Mouse (Mus musculus) T-helper 1 cell (primary cell): ENCODE results near the gene Tpst2.
"Not testable (repeated sequence)": the region's sequence is repeated elsewhere in the genome, so short reads cannot be mapped to it uniquely, and the experiment has no call there.

Experiments used
- in situ Hi-C: fragments of 300-600 bp; cut with MboI, MseI; formaldehyde crosslinking; loops from one replicate; pipeline ENCODE4 v1.15.1; 2025; ENCODE audit warnings: high pct_unique_total_duplicates

Gene Tpst2

DNA sequence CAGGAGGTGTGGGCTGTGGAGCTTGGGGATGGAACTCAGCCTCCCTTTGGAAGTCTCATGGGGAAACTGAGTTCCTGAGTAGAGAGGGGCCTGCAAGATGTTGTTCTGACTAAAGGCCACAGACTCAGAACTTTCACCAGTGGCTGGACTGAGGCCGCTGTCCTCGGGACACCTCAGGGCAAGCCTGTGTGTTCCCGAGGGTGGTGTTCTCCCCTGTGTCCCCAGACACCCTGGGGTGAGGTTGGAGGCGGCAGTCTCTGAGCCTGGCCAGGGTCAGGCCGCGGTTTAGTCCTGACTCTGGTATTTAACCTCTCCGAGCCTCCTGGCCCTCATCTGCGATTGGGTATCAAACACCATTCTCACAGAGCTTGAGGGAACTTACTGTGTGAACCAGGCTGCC is 19.1 kb downstream of the Tpst2 start:
- in situ Hi-C loops, result no loop called here

DNA sequence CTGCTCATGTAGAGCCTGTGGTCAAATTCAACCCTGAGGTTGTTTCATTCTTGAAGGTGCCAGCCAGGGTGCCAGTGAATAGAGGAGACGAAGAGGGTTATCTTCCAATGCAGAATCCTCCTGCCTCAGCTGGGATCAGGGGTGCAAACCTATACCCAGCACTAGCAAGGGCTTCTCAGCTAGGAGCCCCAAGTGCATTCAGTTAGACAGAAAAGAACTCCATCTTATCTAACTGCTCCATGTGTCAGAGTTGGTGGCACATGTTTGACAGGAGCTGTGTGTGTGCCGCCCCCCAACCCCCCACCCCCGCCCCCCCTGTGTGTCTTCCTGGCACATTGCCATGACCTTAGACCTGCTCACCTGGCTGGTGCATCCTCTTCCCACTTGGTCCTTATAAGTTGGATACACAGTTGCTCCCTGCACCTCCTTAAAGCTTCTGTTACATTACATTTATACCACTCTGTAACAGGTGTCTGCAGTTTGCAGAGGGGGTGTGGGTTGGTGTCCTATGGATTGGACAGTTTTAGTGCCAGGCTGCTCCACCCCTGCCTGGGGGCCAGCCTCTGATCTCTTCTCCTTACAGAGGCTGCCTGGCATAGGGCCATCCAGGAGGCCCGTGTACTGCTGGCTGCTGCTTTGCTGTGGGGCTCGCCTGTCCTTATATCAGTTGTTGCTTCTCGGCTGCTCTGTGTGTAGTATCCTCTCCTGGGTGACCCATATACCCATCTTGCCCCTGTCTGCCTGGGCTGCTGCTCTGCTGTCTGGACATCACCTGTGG is 20.1 kb downstream of the Tpst2 start:
- in situ Hi-C loops, result no loop called here

DNA sequence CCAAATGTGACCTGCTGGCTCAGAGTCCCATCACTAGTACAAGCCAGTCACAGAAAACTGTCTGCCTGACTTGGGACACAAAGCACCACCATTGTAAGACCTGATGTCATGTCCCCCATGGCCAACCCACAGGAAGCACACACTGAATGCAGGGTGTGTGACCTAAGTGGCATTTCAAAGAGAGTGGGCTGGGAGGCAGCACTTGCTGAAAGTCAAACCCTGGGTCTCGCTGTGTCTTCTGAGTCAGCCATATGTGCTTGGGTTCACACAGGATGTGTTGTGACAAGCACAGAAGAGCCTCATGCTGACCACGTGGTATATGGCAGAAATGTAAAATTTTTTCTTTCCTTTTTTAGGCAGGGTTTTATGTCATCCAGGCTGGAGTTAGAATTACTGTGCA is 20.8 kb downstream of the Tpst2 start:
- in situ Hi-C loops, result no loop called here

DNA sequence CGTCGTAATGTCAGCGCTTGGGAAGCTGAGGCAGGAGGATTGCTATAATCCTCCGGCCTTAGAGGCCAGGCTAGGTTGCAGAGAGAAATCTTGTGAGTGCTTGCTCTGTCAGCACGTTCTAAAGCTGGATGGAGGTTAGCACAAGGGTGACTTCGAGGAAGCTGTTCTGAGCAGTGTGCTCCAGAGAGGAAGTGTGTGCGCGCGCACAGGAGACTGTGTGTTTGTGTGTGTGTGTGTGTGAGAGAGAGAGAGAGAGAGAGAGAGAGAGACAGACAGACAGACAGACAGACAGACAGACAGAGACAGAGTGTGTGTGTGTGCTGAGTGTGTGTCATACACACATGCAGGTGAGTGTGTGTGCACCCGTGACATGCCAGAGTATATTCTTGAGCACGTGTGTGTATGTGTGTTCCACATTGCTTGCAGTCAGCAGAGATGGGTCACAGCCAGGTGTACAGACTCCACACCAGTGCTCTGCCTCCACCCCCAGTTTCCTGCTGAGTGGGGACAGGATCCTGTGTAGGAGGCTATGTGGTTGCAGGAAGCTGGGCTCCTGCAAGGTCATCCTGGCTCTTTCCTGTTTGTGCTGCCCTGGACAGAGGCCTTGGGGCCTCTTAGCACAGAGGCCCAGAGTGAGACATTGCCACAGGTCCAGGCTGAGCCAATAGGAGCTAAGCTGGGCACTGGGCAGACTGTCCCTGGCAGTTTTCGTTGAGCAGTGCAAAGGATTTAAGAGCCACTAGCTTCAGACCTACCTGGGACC is 21.9 kb downstream of the Tpst2 start:
- in situ Hi-C loops, result no loop called here

DNA sequence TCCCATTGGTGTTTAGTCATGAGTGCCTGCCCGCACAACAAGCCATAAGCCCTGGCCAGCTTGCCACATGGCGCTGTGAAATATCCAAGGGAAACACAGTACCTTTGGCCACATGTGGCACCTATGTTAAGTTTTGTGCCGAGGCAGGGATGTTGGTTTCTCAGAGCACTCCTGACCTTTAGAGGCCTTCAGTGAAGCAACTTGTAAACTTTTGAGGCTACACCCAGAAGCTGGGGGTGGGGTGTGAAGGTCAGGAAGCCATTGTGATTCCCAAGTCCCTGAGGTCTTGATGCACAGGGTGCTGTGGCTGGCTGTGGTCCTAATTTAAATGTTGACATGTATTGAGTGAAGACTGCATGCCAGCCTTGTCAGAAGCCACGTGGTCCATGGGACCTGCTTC is 22.9 kb downstream of the Tpst2 start:
- in situ Hi-C loops, result no loop called here

DNA sequence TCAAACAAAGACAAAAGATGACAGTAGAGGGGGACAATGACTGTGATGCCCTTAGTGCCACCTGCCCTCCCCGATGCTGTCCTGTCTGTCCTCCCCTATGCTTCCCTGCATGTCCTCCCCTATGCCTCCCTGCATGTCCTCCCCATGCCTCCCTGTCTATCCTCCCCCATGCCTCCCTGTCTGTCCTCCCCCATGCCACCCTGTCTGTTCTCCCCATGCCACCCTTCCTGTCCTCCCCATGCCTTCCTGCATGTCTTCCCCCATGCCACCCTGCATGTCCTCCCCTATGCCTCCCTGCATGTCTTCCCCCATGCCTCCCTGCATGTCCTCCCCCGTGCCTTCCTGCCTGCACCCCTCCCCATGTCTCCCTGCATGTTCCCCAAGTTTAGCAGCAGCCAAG is 23.6 kb downstream of the Tpst2 start:
- in situ Hi-C loops, result no loop called here

DNA sequence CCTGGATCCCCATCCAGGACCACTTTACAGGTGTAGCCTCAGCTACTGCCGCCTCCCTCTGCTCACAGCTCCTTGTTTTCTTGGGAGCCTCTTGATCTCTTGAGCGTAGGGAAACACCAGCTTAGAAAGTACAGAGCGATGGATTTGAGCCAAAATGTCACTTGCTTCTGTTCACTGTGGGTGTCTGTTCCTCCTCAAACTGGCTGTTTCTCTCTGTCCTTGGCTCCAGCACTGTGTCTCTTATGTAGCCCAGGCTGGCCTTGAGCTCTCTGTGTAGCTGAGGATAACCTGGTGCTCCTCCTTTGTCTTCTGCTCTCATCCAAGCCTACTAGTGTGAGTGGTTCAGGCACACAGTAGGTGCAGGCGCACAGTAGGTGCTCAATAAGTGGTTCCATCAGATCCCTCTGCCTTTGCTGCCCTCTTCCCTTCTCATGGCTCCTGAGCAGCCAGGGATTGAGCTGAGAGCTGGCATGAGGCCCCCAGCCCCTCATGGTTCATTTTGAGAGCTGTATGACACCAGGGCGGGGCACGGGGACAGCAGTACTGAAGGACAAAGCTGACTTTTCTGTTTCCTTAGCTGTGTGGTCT is 24.3 kb downstream of the Tpst2 start:
- in situ Hi-C loops, result no loop called here

DNA sequence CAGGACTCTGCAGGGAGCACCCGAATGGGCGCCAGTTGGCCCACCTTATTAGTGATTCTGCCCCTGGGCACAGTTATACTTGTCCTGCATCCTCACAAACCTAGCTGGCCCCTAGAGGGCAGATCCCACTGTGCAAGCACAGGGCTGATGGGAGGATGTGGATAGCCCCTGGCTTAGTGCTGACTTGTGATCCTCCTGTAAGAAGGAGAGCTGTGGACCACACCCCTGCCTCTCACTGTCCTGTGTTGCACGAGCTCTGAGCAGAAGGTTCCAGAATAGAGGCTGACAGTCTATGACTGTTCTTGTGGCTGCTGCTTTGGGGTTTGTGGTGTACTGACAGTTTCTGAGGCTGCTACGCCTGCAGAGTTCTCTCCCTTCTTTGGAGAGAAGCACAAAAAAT is 25.2 kb downstream of the Tpst2 start:
- in situ Hi-C loops, result no loop called here

DNA sequence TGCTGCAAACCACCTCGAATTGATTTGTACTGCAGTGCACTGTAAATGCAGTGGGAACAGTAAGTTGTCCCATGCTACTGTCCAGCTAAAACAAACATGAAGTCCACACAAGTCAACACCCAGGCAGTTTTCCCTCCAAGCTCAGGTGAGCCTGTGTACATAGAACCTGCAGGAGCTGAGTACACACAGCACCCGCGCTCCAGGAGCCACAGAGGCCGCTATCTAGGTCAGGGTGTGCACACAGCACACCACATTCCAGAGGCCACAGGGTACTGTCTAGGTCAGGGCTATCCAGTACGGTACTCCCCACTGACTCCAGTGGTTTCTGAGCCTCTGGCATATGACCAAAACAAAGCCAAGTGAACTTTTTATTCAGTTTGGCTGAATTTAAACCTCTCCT is 25.8 kb downstream of the Tpst2 start:
- in situ Hi-C loops, result no loop called here

DNA sequence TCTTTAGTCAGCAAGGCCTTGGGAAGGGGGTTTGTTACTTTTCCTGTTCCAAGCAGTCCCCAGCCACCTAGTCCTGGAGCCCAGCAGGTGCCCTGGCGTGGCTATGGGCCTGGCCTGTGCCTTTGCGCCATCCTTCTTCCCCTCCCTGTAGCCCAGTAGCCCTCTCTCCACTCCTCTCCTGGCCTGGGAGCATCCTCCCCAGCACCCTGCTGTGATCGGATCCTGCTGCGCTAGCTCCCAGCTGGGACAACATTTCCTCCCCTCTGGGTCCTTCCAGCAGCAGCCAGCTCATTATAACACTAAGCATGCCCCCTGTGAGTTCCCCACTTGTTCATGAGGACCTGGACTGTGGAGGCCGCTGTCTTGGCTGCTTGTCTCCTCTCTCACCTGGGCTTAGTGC is 29.4 kb downstream of the Tpst2 start:
- in situ Hi-C loops, result no loop called here

DNA sequence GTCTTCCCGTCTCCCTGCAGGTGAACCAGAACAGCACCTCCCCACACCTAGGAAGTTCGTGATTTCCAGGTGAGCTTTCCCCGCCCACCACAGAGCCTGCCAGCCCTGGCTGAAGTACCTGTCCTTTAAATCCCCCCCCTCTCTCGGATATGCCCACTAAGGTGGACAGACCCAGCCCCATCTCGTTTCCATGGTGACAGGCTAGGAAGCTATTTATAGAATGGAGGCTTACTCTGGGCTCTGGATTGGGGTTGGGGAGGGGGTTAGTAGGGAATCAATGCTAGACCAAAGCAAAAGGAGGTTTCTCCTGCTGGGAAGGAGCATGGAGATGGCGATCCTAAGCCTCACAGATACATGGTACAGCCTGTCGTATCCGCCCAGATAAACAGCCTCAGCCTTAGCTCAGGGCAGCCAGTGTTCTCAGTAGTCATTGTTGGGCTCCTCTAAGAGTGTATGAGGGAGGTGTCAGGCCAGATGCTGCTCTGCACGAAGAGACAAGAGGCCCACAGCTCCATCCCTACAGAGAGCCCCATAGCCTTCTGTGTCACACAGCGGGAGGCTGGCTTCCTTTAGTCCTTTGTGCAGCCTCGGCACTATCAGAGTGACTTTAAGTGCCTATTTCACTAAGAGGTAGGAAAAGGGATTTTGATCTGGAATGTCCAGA is 36.9 kb downstream of the Tpst2 start:
- in situ Hi-C loops, result no loop called here

DNA sequence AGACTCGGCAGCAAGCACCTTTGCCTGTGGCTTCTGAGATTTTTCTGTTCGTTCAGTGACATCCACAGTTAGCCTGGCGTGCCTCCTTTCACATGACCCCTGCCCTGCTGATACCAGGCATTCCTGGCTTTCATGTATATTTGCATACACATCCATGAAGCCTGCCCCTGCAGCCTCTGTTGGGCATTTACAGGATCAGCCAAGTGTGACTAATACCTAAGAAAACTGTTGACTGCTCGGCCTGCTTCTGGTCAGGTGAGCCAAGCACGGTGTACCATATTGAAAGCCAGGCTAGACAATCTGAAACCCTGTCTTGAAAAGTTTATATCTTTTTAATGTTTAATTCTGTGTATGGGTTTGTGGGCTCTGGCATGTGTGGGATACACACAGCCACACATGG is 40.0 kb downstream of the Tpst2 start:
- in situ Hi-C loops, result no loop called here

DNA sequence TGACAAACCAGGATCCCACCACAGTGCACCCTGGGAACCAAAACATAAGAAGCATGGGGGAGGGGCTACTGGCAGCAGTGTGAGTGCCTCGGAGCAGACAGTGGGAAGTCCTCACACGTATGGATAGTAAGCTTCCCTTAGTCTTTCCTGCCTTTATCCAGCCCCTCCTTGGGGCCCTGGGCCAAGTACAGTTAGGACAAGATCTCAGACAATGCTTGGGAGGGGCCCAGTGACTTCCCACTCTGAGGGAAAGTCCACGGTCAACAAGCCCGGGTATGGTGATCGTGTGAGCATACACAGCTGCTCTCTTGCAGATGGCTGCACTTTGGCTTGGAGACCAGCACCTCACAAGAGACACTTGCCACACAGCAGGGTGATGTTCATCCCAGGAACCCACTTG is 40.8 kb downstream of the Tpst2 start:
- in situ Hi-C loops, result no loop called here

DNA sequence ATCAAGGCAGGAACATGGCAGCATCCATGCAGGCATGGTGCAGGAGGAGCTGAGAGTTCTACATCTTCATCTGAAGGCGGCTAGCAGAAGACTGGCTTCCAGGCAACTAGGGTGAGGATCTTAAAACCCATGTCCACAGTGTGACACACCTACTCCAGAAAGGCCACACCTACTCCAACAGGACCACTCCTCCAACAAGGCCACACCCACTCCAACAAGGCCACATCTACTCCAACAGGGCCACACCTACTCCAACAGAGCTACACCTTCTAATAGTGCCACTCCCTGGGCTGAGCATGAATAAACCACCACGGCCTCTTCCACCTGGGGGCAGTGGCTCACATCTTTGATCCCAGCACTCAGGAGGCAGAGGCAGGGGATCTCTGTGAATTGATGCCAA is 42.9 kb downstream of the Tpst2 start:
- in situ Hi-C loops, result not testable (repeated sequence)

DNA sequence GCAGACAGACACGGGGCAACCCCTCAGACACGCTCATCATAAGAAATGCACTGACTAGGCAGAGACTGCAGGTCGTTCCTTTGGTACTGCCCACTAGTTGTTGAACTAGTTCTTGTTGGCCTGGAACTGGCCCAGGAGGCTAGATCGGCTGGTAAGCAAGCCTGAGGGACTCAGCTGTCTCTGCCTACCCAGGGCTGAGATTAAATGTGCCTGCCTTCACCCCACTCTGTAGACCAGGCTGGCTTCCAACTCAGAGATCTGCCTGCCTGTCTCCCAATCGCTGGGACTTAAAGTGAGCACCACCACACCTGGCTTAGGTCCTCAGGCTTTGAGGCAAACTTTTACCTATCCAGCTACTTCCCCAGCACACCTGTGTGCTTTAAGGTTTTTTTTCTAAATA is 43.9 kb downstream of the Tpst2 start:
- in situ Hi-C loops, result loop anchor here (10.0 kb wide), 1 partner anchor 1056 kb away; no protein-coding TSS in a partner anchor

DNA sequence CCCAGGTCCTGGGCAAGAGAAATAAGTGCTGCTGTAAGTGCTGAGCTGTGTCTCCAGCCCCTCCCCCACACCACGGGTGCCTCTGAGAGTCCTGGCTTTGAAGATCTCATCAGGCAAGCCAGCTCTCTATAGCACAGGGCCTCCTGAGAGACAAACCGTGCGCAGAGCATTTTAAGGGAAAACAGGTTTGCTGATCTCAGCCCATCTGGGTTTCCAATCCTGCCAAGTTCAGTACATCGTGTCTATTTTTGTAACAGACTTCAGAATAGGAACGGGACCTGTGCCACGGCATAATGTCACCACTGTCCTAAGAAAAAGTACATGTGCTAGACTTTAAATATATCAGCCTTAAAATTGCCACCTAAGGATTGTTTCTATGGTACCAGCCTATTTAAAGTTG is 44.4 kb downstream of the Tpst2 start:
- in situ Hi-C loops, result loop anchor here (10.0 kb wide), 1 partner anchor 1056 kb away; no protein-coding TSS in a partner anchor

DNA sequence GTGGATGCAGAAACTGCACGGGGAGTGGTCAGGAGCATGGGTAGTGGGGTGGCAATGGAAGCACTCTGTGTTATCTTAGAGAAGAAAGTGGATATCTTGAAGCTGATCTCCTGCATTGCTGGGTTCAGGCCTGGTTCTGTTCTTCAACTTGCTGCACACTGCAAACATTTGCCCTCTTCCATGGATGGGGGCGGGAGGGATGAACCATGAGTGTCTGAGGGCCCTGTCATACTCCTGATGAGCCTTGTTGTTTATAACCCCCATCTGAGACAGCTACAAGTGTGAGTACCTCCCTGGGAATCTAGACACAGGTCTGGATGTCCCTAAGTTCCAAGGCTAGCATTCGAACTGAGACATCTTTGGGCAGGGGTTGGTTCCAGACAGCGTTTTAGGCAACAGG is 44.9 kb downstream of the Tpst2 start:
- in situ Hi-C loops, result loop anchor here (10.0 kb wide), 1 partner anchor 1057 kb away; no protein-coding TSS in a partner anchor

DNA sequence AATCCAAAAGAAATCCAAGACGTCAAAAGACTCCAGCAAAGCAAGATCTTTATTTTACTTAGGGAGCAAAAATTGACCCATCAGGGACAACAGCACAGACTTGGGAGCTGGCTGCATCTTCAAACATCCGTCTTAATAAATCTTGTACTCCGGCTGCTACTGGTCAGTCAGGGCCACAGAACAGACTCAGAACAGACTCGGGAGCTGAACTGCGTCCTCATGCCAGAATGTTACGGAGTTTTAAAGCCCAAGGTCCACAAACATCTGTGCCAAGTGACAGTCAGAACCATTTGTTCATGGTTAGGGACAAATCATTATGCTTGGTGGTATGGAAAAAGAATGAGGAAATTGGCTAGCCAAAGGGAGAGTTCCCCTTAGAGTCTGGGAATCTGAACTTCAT is 46.8 kb downstream of the Tpst2 start:
- in situ Hi-C loops, result loop anchor here (10.0 kb wide), 1 partner anchor 1058 kb away; no protein-coding TSS in a partner anchor

DNA sequence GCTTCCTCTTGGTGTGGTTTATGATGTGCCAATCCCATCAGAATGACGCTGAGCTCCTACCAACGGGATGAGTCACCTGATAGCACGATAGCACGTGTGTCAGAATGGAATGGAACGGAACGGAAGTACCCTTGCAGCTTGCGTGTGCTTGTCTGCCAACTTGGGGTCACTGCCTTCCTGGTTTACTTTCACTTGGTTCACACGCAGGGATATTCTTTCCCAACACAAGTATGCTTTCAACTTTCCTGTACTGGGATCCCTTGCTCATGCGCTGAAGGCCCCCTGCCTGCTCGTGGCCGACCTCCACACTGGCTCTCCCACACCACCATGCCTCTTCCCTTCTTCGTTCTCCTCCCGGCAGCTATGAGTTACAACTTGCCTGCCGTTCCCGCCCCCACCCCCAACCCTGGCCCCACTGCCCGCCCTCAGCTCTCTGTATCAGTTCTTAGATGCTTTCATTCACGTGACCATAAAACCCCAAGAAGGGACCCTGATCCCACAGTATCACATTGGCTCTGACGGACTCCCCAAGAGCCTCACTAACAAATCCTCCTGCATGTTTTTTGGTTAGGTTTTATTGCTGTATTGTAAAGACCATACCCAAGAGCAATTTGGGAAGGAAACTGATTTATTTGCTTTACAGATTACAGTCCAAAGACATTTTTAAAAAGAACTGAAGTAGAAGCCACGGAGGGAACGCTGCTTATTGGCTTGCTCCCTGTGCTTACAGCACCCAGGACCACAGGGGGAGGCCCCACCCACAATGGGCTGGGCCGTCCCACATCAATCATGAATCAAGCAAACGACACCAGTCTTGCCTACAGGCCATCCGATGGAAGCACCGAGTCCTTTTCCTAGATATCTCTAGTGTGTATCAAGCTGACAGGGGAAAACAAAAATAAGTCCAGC is 48.4 kb downstream of the Tpst2 start:
- in situ Hi-C loops, result loop anchor here (10.0 kb wide), 1 partner anchor 1060 kb away; no protein-coding TSS in a partner anchor

DNA sequence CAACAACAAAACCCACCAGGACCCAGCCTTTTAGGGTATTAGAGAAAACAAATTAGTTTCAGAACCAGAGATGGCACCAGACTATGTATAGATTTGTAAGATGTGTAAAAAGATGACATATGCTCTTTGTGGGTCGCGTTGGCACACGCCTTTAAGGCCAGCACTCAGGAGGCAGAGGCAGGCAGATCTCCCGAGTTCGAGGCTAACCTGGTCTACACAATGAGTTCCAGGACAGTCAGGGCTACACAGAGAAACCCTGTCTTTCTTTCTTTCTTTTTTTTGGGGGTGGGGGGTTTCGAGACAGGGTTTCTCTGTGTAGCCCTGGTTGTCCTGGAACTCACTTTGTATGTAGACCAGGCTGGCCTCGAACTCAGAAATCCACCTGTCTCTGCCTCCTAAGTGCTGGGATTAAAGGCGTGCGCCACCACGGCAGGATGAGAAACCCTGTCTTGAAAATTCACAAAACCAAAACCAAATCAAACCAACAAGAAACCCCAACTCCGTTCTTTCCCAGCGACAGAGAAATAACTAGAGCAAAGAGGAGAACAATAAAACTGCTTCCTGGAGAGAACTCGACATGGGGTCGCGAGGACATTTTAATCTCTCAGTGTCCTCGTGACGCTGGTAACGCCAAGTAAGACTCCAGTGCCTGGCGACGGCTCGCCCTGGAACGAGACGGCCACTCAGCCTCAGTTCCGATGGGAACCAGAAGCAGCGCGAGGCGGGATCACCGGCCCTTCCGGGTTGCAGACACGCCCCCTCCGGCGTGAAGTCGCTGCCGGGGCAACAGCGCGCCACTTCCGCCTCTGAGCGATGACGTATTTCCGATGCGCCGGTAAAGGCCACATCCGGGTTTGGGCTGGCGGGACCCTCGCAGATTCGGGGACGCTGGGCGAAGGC is 49.3 kb downstream of the Tpst2 start, which contains the start of gene Tfip11:
Gene Tfip11 (plus strand): TSS at position 813 of the 900 bp plus-strand sequence.
- in situ Hi-C loops, result loop anchor here (10.0 kb wide), 1 partner anchor 1061 kb away; no protein-coding TSS in a partner anchor
